Mouse (Mus musculus) adrenal gland, postnatal 14 days (tissue): Measurements from ENCODE around the gene Klhl36. TPM values are rescaled to one million over a fixed set of nuclear protein-coding genes. Genes with fewer than 3 reads are reported as not detected.
"Not testable (repeated sequence)": the region's sequence is repeated elsewhere in the genome, so short reads cannot be mapped to it uniquely, and the experiment has no call there.

Experiments
- DNase-seq: peaks from one replicate; pipeline ENCODE4 v3.0.0; 2021; ENCODE audit warnings: mixed read lengths
- total RNA-seq: library from RNA; stranded (reverse); gene quantifications from 2 replicates; pipeline ENCODE4 v1.2.3, GENCODE M21; 2021

Gene Klhl36
- total RNA-seq, 1 experiment from 2014 or later: 6.6 TPM

- DNase-seq: no peak
Measured at GRCm38 (mm10) chr8:119835270-119835669, 26.8 kb upstream of the Klhl36 start.

DNA sequence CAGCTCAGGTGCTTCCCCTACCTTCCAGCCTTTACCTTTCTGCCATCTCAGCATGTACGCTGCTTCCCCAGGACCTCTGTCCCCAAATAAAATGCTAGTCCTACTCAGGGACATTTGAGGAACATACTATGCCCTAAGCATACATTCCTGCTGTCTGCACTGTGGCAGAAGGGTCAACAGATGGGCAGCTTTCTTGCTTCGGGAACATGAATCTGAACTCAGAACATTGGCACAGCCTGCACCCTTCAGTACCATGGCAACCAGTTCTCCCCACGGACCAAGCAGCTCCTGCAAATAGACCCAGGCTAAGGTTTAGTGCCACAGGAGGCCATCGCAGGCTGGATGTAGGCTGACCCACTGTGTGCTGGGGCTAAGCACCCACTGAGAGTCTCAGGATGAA lies 25.2 kb upstream of the Klhl36 start:
- DNase-seq: no peak

GRCm38 (mm10) chr8:119837553-119838071 lies 24.5 kb upstream of the Klhl36 start:
- no peak for DNase-seq

DNA sequence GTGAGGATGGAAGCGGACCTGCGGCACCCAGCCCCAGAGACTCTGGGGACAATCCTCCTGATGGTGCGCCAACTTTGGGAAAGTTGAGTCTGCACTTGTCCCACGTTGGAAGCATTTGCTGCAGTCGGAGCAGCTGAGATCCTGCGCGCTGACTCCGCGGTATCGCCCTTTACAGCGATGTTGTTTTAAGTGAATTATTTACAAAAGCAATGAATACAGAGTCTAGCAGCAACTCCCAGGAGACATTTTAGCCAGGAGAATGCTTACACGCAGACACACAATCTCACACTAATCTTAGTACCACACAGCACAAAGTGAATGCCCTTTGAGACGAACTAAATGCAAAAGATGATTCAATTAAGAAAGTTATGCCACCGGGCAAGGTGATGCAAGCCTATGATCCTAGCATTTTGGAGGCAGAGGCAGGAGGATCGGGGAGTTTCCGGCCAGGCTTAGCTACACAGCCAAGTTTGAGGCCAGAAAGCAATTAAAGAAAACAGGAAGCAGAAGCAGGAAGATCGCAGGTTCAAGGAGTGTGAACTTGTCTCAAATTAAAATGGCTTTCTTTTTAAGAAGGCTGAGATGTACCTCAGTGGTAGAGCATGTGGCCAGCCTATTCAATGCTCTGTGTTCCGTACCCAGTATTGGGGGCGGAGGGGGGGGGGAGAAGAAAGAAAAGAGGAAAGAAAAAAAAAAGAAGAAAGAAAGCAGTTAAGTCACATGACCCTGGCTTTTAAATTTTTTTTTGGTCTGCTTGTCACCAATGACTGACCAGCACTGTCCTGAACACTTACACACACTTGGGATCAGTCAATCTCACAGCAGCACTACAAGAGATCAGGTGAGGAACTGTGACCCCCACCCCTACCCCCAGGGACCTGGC lies 23.7 kb upstream of the Klhl36 start:
- no peak for DNase-seq

- DNase-seq: no peak
Measured at GRCm38 (mm10) chr8:119838983-119839340, 23.1 kb upstream of the Klhl36 start.

DNA sequence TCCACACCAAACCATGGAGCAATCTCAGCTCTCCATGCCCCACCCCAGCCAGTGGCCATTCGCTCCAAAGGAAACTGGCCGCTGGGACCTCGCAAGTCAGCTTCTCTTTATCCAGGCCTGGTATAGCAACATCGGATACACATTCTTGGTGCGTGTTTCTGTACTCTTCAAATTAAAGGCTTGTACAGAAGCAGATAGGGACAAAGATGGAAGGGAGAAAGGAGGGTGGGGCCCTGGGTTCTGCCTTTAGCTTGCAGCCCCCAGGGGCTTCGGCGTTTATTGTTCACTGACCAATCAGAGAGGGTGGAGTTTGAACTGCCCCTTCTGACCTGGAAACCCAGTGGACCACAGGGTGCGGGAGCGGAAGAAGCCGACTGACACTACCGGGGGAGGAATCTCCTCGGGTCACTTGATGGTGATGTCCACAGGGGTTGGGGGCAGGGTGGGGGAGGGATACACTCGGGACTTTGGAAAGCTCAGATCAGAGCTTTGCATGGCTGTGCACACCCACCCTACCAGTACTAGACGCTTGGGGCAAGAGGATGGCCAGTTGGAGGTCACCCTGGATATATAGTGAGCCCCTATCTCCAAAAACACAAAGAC lies 22.5 kb upstream of the Klhl36 start:
- no peak for DNase-seq

DNA sequence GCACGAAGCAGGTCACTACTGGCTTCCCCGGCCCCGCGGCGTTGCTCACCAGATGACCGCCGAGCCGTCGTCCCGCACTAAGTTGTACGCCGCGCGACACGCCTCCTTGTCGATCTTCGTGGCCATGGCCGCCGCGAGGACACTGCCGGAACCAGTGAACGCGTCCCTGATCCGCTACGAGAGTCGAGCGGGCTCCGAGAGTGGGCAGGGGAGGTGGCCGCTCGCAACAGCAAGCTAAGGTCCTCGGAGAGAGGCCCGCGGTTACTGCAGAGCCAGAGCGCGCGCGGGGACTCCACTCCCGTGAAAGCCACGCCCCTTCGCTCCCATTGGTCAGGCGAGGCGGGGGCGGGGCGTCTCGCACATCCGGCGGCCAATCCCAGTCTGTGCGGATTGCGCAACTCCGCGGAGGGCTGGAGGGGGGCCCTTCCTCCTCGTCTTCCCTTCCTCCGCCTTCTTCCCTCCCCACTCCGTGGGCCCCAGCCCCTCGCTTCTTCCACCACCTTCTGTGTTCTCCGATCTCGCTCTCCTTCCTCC lies 21.7 kb upstream of the Klhl36 start, which contains the start of gene Cotl1:
Gene Cotl1 (minus strand): TSS at position 270 of the 534 bp plus-strand sequence.
- peak; percentile 98 for DNase-seq

DNA sequence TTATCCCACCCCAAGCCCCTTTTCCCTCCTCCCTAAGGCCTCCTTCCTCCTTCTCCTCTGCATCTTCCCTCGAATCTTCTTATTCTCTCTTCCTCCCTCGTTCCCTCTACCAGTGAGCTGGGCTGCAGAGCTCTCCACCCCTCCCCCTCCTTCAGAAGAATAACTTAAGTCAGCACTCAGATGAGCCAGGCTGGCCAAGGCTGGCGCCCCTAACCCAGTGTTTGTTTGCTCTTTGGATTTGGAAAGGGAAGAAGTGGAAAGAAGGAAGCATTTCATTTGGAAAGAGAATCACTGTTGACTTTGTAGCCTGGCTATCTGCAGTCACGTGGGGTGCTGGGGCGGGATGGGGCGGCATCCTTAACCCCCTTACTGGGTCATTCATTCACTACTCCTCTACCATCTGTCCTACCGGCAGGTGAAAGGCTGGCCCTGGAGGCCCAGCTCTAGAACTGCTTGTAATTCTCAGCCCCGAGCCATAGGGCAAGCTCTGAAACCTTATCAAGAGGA lies 21.1 kb upstream of the Klhl36 start:
- DNase-seq: no peak

DNA sequence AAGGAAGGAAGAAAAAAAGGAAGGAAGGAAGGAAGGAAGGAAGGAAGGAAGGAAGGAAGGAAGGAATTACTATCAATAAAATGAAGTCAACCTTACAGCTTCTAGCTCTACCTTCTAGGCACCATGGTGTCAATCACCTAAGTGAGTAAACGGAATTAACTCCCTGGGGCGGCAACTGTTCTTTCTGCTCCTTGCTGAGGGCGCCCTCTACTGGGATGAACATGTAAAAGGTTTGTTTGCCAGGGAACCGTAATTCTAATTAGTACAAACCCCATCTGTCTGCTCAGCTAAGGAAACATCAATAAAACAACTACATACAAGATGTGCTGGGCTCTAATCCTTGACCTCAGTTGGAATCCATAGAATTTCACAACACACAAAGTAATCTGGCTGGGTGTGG lies 18.6 kb upstream of the Klhl36 start:
- DNase-seq: peak; percentile 90

GRCm38 (mm10) chr8:119844577-119844976 lies 17.5 kb upstream of the Klhl36 start:
- DNase-seq: no peak

GRCm38 (mm10) chr8:119845741-119846140 lies 16.3 kb upstream of the Klhl36 start:
- not testable (repeated sequence) for DNase-seq

- no peak for DNase-seq
Measured at GRCm38 (mm10) chr8:119847232-119847922, 14.7 kb upstream of the Klhl36 start.

DNA sequence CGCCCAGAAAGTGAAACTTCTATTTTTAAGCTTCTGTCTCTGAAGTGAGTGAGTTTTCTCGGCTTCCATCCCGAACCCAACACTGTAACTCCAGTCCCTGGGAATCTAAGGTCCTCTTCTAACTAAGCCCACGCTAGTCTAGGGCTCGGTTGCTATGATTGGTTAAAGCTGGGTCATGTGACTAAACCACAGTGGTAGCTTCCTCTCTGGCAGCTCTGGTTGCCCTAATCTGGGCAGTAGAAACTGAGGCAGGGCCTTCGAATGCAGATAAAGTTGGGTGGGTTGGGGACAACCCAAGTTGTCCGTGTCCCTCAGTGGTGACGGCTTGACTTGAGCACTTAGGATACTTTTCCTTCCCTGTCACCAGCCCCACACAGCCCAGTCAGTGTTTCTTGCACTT lies 8.5 kb upstream of the Klhl36 start:
- no peak for DNase-seq

DNA sequence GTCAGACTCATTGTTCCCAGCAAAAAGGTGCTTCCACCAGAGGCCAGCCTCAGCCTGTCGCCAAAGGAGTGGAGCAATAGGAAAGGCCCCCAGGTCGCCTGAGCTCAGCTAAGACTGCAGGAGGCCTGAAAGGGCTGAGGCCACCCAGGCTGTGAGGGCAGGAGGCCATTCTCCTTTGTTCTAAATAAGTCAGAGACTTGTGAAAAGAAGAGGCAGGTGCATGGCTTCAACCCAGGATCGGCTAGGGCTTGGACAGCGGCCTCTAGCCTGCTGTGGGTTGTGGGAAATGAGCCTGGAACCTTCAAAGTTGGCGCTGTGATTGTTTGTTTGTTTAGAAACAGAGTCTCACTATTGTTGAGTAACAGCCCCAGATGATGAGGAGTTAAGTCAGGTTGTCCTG lies 8.0 kb upstream of the Klhl36 start:
- no peak for DNase-seq

DNA sequence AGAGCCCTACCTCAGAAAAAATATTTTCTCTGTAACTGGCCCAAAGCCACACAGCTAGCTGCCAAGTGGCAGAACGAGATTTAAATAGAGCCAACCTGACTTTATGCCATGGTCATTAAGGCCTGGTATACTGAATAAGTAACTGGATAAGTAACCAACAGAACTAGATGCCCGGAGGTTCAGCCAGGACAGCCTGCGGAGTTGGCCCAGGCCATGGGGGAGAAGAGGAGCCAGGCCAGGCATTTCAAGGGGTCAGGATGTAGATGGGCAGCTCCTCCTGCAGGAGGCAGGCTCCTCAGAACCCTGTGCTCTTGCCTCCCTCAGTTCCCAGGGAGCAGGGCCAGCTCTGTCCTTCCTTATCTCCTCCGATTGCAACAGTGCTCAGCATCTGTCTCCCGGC lies 6.4 kb upstream of the Klhl36 start:
- peak; percentile 58 for DNase-seq

- peak; percentile 44 for DNase-seq
Measured at GRCm38 (mm10) chr8:119857767-119858166, 4.3 kb upstream of the Klhl36 start.

DNA sequence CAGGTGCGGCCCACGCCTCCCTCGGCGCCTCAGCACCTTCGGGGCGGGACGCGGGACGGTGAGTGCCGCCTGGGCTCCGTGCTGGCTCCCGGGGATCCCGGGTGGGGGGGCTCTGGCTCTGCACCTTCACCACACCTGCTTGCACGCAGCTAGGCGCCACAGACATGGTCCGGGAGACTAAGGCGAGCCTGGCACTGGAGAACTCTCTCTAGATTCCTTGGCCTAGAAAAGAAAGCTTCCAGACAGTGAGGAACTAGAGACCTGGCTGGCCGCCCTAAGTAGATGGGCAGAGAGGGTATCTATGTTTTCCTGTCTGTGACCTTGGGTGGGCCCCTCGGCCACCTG lies 296 bp downstream of the Klhl36 start:
- DNase-seq: no peak

DNA sequence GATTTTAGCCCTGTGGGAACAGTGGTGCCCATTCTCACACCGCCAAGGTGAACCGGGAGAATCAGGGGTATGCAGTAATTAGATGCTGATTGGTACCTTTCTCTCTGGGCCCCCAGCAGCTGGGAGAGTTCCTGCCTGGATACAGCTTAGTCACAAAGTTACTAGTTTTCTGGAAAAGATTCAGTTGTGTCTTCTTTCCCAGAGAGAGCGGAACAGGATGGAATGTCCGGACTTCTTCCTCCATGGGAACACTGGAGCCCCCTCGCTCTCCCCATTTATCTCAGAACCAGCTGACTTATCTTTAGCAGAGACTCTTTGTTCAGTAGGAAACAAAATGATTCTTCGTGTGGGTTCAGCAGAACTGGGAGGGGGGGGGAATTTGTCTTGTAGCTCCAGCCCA lies 683 bp downstream of the Klhl36 start:
- DNase-seq: peak; percentile 23

- peak; percentile 35 for DNase-seq
Measured at GRCm38 (mm10) chr8:119869616-119870015, 7.5 kb downstream of the Klhl36 start.

DNA sequence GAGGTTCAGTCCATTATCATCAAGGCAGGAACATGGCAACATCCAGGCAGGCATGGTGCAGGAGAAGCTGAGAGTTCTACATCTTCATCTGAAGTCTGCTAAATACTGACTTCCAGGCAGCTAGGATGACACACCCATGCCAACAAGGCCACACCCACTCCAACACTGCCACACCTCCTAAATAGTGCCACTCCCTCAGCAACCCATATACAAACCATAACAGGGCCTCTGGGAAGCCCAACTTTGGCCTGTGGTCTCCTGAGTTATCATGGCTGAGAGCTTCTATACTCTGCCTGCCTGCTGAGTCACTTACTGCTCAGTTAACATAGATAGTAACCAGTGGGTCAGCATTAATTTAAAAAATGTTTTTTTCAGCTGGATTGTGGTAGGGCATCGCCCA lies 11.1 kb downstream of the Klhl36 start:
- DNase-seq: no peak

DNA sequence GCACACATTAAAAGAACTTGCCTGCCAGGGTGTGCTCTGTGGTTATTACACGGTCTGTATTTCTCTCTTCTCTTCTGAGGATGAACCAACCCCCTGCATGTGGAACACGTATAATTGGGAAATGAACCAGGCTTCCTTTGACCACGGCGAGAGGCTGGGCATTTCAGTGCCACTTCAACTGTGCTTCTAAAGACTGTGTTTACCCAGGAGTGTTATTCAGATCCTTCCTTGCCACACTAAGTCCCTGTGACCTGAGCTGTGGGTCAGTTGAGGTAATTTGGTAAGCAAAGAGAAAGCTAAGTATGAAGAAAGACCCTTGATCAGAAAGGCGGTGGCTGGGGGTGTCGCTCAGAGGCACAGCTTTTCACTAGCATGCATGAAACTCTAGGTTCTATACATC lies 19.2 kb downstream of the Klhl36 start:
- no peak for DNase-seq

GRCm38 (mm10) chr8:119881917-119882316 lies 19.9 kb downstream of the Klhl36 start:
- DNase-seq: no peak

DNA sequence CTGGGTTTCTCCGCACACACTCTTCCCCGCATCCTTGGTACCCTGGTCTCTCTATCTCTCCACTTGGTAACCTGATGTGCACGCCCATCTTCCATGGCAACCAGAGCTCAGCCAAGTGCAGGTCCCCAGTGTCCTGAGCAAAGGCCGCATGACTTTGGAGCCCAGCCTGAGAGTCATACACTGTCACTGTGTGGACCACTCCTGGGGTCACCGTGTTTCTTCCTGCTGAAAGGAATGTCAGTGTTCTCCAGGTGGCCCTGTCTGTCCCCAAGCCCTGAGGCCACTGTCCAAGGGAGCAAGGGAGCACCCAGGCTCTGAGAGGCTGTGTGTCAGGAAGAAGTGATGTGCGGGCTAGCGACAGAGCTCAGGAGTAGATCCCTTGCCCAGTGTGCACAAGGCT lies 21.2 kb downstream of the Klhl36 start:
- no peak for DNase-seq
